Mouse (Mus musculus) ES-CJ7 (cell line): ENCODE data around the gene Kcnh2.

Experiments
- DNase-seq: peaks from one replicate; pipeline ENCODE4 v3.0.0; 2011; ENCODE audit warnings: low read depth, low spot score

The Kcnh2 gene

DNA sequence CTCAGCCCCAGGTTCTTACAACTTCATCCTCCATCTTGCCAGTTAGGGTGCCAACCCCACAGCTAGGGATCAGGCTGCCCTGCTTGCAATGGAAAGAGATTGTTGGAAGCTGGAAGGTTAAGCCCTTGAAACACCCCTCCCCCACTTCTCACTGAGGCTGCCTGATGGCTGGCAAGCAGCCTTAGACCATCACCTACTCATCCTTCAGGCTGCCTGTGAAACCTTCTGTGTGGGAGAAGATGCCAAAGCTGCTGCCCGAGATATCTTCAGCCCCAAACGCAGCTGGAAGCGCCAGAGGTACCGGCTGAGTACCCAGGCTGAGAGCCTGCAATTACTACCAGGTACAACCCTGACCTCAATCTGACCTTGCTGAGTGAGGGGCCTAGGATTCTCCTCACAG, 28.1 kb upstream of the Kcnh2 start:
- DNase-seq, result no peak

- DNase-seq, result no peak
Observed at GRCm38 (mm10) chr5:24378700-24379099, 27.3 kb upstream of the Kcnh2 start.

- DNase-seq, result no peak
Observed at GRCm38 (mm10) chr5:24374666-24375328, 23.4 kb upstream of the Kcnh2 start.

DNA sequence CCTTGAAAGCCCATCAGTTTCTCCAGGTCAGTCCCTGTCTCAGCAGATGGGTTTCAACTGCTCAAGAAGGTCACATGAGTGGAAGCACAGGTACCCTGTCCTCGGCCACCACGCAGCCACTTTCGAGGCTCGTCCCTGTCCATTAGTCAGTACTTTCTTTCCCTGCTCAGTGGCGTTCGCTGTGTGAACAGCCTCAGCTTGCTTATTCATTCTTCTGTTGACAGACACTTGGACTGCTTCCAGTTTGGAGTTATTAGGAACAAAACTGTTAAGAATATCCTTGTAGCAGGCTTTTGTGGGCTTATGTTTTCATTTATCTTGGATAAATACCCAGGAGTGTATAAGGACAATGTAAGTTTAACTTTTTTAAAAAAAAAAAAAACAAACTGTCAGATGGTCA, 22.8 kb upstream of the Kcnh2 start:
- DNase-seq, result no peak

DNA sequence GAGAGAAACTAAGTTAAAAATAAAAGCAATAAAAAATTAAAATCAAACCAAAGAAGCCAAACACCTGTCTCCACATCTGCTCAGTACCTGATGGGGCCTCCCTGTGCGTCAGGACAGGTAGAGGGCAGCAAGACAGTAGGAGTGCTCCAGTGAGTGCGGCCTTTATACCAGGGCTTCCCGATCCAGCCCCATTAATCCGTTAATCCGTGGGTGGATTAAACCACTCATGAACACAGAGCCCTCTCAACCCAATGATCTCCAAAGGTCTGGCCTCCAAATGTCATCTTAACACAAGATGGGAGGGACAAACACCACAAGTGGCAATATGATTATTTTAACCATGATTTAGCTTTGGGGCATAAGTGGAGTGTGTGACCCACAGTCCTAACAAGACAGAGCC, 22.4 kb upstream of the Kcnh2 start:
- no peak for DNase-seq

GRCm38 (mm10) chr5:24369767-24370166, 18.4 kb upstream of the Kcnh2 start:
- no peak for DNase-seq

DNA sequence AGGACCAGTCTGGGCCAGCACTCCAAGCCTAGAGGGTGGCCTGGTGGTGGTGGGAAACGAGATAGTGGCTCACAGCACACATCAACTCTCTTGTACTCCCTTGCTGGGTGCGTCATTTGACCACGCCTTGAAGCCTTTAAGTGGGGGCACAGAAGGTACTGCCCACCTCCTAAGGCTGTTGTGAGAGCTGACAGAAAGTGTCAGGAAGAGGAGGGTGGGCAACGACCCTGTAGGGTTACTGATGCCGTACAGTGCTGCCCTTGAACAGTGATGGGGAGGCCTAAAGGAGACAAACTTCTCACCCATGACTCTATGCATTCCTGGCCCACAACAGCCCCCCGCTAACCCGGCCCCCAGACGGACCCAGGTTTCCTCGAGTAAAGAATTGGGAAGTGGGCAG, 15.0 kb upstream of the Kcnh2 start:
- DNase-seq, result no peak

GRCm38 (mm10) chr5:24365528-24365927, 14.1 kb upstream of the Kcnh2 start:
- no peak for DNase-seq

- DNase-seq, result no peak
Observed at GRCm38 (mm10) chr5:24364963-24365362, 13.6 kb upstream of the Kcnh2 start.

DNA sequence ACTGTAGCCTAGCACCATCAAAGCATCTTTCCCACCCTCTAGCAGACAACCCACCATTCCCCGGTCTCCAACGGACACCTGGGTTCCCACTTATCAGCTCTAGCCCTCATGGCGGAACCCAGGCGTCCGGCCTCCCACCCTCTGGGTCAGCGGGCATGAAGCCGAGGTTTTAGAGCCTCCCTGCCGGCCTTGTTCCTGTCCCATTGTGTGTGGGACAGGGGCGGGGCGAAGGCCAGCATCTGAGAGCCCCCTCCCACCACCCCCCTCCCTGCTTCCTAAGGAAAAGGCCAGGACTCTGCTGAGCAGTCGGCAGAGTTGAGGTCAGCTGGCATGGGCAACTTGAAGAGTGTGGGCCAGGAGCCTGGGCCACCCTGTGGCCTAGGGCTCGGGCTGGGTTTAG, 13.1 kb upstream of the Kcnh2 start, which contains the start of gene Nos3:
TSS of gene Nos3 (plus strand) at position 303 of the 400 bp plus-strand sequence.
- DNase-seq, result no peak

- DNase-seq, result no peak
Observed at GRCm38 (mm10) chr5:24364061-24364460, 12.7 kb upstream of the Kcnh2 start.

DNA sequence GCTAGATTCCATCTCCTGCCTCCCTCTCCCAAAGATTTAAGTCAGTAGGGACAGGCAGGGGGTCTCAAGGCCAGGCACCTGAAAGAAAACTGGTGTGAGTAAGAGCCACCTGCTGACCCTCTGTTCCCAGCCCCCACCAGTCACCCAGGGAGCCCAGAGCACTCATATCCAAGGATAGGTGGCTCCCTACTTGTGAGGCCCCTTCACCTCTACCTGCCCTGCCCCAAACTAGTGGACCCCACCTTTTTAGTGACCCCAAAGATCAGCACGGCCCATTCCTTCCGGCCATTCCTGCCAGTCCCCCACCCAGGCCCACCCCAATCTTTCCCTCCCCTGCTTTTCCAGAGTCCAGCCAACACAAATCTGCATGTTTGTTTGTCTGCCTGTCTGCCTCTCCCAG, 12.1 kb upstream of the Kcnh2 start:
- DNase-seq, result no peak

GRCm38 (mm10) chr5:24360792-24361454, 9.5 kb upstream of the Kcnh2 start:
- DNase-seq, result peak; percentile 92

DNA sequence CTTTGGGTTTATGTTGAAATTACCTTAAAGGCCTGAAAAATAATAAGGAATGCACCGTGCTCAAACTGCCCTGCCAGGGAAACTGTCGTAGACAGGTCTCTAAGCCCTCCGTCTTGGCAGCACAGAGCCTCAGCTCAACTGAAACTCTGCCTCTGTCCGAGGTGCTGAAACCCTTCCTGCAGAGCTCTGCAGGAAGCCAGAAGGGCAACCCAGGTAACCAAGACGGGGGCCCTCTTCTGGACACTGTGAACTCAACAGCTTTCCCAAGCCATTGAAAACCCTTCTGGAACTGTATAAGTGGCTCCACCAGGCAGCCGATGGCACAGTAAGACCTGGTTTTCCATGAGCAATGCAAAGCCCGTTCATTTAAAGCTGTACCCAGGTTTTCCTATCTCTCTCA, 6.1 kb upstream of the Kcnh2 start:
- peak; percentile 88 for DNase-seq

DNA sequence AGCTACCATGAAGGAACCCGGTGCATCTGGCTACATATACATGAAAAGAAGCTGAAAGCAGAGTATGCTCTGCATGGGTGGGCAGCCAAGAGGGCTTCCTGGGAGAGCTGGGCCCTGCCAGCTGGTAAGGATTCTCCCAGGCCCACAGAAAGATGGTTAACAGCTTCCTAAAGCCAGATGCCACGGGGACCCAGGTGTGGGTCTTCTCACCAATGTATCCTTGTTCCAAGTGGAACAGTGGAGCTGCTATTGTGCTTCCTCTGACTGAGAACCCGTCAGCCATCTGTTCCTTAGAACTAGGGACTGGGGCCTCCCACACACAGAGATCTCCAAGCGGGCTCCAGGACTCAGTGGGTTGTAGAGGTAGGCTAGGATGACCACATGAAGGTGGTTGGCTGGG, 5.4 kb upstream of the Kcnh2 start:
- DNase-seq, result no peak

DNA sequence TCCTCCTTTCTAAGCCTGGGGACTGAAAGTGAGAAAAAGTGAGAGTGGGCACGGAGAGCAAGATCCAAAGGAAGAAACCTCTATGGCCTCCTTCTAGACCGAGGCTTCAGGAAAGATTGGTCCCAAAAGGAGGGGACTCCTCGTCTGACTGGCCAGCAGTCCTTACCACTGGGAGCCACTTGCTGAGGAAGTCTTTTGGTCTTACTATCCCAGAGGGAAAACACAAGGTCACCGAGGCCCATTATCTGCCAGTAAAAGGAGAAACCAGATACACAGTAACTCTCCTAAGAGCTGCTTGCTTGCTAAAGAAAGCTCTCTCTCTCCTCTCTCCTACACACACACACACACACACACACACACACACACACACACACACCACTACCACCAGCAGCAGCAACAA, 1.9 kb upstream of the Kcnh2 start:
- DNase-seq, result no peak

DNA sequence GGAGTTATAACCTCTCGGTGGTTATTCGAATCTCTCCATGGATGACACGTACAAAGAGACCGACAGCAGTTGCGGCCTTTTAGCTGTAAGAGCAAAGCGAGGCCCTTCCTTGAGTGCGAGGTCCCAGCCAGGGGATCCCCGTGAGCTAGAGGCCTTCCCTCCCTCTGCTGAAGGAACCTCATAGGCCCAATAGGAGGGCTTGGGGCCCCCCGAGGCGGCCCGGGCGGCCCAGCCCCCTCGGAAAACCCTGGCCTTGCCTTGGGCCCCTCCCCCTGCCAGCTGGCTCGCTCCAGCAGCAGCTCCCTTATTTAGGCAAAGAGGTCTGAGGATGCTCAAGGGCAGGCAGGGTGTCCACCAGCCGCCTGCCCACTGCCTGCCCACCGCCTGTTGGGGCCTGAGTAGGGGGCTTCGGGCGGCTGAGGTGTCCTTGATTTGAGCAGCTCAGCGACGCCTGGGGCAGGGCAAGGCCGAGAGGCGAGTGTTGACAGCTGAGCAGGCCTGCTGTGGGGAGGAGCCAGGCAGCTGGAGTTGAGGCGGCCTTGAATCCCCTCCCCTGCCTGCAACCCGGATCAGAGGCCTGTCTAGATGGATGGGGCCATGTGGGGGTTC, 951 bp upstream of the Kcnh2 start:
- peak; percentile 28 for DNase-seq

- DNase-seq, result peak; percentile 71
Observed at GRCm38 (mm10) chr5:24351701-24352171, 332 bp upstream of the Kcnh2 start.

DNA sequence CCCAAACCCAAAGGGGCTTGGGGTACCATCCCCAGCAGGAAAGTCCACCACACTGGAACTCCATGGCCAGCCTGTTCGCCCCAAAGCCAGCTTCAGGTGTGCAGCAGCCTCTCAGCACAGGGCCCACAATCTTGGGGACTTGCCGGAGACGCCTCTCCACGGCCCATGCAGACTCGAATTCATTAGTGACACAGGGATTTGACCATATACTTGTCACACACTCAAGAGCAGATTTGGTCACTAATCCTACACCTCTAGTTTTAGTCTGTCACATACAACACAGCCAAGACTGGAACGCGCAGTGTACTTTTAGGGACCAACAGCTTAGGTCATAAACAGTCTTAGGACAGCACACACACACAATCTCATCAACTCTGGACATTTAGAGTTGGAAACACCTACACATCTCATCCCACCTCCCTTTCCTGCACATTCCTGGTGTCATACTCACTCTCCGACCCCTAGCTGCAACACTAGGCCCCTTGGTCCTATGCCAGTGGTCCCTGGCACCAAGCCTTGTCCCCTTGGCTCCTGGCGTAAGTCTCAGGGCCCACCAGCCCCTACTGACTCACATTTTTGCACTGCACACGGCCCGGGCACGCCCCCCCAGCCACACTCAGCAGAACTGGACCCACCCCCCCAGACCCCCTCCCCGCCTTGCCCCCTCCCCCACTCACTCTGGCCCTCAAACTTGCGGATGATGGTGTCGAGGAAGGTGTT, 713 bp downstream of the Kcnh2 start:
- DNase-seq, result no peak

DNA sequence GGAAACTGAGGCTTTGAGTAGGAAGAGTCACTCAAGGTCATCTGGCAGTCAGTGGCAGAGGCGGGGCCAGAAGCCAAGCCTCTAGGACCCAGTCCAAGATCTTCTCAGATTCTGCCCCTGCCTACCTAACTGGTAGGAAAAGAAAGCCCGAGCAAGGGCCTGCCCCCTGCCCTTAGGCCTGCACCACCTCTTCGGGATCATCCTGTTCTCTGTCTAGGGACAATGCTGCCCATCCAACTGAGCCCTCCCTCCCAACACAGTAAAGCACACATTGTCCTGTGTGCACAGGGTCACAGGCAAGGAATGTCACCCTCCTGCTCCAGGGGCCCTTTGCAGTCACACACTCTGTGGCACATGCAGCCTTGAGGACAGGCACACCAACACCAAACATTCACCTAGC, 1.3 kb downstream of the Kcnh2 start:
- no peak for DNase-seq

GRCm38 (mm10) chr5:24348546-24348945, 2.9 kb downstream of the Kcnh2 start:
- peak; percentile 19 for DNase-seq

DNA sequence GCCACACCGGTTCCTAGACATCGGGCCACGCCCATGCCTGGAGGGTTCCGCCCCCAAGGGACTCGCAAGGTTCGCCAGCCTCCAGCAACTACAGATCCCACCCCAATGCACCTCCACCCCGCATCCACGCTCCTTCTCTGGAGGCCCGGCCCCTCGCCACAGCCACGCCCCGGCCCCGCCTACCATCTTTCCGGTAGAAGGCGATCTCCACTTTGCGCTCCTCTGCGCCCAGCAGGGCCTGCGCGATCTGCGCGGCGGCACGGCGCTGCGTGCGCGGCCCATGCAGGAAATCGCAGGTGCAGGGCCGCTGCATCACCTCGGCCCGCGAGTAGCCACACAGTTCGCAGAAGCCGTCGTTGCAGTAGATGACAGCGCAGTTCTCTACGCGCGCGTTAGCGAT, 3.3 kb downstream of the Kcnh2 start:
- peak; percentile 94 for DNase-seq
